Mouse (Mus musculus) heart, embryonic 16.5 days (tissue): ENCODE results near the gene Hcrtr2. TPM values are rescaled to one million over a fixed set of nuclear protein-coding genes. Genes with fewer than 3 reads are reported as not detected.

ENCODE experiments used
- ATAC-seq: fragments of 200-750 bp; cut with Nextera tagmentation; replicated peaks from 2 replicates; pipeline ENCODE4 v1.8.0; 2017; ENCODE audit warnings: moderate number of reproducible peaks; ENCODE audit not compliant: insufficient read depth, low FRiP score; ENCODE audit errors: extremely low read depth
- H3K27ac ChIP-seq: fragments of 300-500 bp; sonication (generic); 2 replicates; pipeline ENCODE4 v1.5.1; 2014; ENCODE audit warnings: mild to moderate bottlenecking, low read length, control low read depth, moderate library complexity
- H3K27me3 ChIP-seq: fragments of 300-500 bp; sonication (generic); 2 replicates; pipeline ENCODE4 v1.6.1; 2014; ENCODE audit warnings: low read length, mixed read lengths; ENCODE audit not compliant: control insufficient read depth, insufficient read depth
- H3K36me3 ChIP-seq: fragments of 300-500 bp; sonication (generic); 2 replicates; pipeline ENCODE4 v1.6.1; 2014; ENCODE audit not compliant: control insufficient read depth, insufficient read depth
- H3K4me1 ChIP-seq: fragments of 300-500 bp; sonication (generic); 2 replicates; pipeline ENCODE4 v1.6.1; 2014; ENCODE audit warnings: low read length, mixed read lengths; ENCODE audit not compliant: control insufficient read depth, insufficient read depth
- H3K4me2 ChIP-seq: fragments of 300-500 bp; sonication (generic); 2 replicates; pipeline ENCODE4 v1.6.1; 2014; ENCODE audit warnings: low read depth, mild to moderate bottlenecking, control low read depth, low read length
- H3K4me3 ChIP-seq: fragments of 300-500 bp; sonication (generic); 2 replicates; pipeline ENCODE4 v1.5.1; 2014; ENCODE audit warnings: mild to moderate bottlenecking, control low read depth, low read length
- H3K9ac ChIP-seq: fragments of 300-500 bp; sonication (generic); 2 replicates; pipeline ENCODE4 v1.6.1; 2014; ENCODE audit warnings: low read length, control low read depth
- H3K9me3 ChIP-seq: fragments of 300-500 bp; sonication (generic); replicated peaks from 2 replicates; pipeline ENCODE4 v1.6.1; 2016; ENCODE audit warnings: low read length; ENCODE audit not compliant: control insufficient read depth
- WGBS: fragments of 180-500 bp; shearing (Covaris S2); extraction: QIAGEN DNeasy Blood & Tissue Kit; methylation state at CpG from one replicate; pipeline ENCODE4 v1.1.7; 2014; 5-methylcytosine and 5-hydroxymethylcytosine counted together
- polyA plus RNA-seq: library from polyadenylated mRNA; unstranded; fragments of >200 nt; fragmentation: Nextera tagmentation; extraction: Ambion mirVana; gene quantifications from 2 replicates; pipeline ENCODE4 v1.2.1, GENCODE M21; 2015

Hcrtr2 gene
- not detected in 2 replicates for polyA plus RNA-seq

- H3K9me3 ChIP-seq = no peaks in the 10 kb centered on the region
- H3K36me3 ChIP-seq = no peaks in the 10 kb centered on the region
- peaks cover 5% of the 10 kb centered on the region; the same call in 1 of the 2 replicates for H3K4me1 ChIP-seq
- peak within 1 kb of the TSS; percentile 54 for H3K9ac ChIP-seq
- H3K27me3 ChIP-seq = peaks cover 15% of the 10 kb centered on the region
- peak within 1 kb of the TSS; percentile 96 for H3K4me2 ChIP-seq
- peak within 1 kb of the TSS; percentile 57 for H3K4me3 ChIP-seq
- 85% methylated on average over 6 of the region's 6 CpGs for WGBS
- H3K27ac ChIP-seq = no peak within 1 kb of the TSS
- no peak for ATAC-seq
These were observed at the start of gene Hcrtr2 for GRCm38 (mm10) chr9:76323756-76324155. TSS of gene Hcrtr2 (minus strand) at chr9:76323856.

GRCm38 (mm10) chr9:76364874-76365273 lies 41.2 kb upstream of the Hcrtr2 start:
- Histone ChIP-seq H3K27me3 (no peaks in the 10 kb centered on the region), H3K9me3 (no peaks in the 10 kb centered on the region), H3K4me1 (no peaks in the 10 kb centered on the region), H3K9ac (no peak overlapping the region), H3K4me3 (no peak overlapping the region), H3K36me3 (no peaks in the 10 kb centered on the region), H3K27ac (no peak overlapping the region), H3K4me2 (no peak overlapping the region)
- WGBS = 82% methylated on average over 6 of the region's 6 CpGs
- no peak for ATAC-seq

GRCm38 (mm10) chr9:76360374-76360773 lies 36.7 kb upstream of the Hcrtr2 start:
- Histone ChIP-seq H3K4me2 (no peak overlapping the region), H3K9me3 (no peaks in the 10 kb centered on the region), H3K4me1 (no peaks in the 10 kb centered on the region), H3K27ac (no peak overlapping the region), H3K36me3 (no peaks in the 10 kb centered on the region), H3K27me3 (no peaks in the 10 kb centered on the region), H3K4me3 (no peak overlapping the region), H3K9ac (no peak overlapping the region)
- ATAC-seq = no peak

DNA sequence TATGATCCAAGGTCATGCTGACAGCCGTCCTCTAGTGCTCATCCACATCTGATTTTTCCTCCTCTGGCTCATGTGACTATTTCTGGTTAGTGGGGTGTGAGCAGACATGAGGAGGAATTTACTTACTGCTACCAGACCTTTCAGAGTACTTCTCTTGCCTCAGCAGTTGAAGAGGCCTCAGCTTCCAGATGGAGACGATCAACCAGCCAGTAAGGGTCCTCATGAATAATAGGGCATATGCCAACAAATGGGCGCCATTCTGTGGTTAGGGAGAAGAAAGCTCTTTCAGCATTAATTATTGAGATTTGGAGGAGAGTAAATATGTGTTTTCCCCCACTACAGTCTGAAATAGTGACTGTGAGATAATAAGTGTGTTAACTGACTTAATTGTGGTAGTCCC lies 28.7 kb upstream of the Hcrtr2 start:
- no peaks in the 10 kb centered on the region for H3K9me3 ChIP-seq
- H3K4me1 ChIP-seq = no peaks in the 10 kb centered on the region
- H3K4me3 ChIP-seq = no peak overlapping the region
- no peak for ATAC-seq
- WGBS = 51% methylated on average over 3 of the region's 3 CpGs
- H3K9ac ChIP-seq = no peak overlapping the region
- H3K27me3 ChIP-seq = no peaks in the 10 kb centered on the region
- H3K27ac ChIP-seq = no peak overlapping the region
- H3K4me2 ChIP-seq = no peak overlapping the region
- no peaks in the 10 kb centered on the region for H3K36me3 ChIP-seq

DNA sequence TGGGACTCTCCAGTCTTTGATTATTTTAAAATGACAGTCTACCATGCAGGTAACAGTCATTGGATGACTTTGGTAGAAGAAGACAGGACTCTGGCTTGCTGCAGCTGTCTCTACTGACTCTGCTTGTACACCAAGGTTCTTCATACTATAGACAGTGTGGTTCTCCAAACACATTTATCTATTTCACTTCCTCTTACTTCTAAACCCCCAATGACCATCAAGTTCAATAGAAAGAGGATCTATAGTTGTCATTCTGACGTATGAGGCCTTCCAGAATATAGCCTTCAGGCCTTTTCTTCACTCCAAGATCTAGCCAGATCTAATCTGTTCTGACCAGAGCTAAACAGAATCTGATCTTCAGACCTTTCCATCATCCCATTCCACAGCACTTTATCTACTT lies 23.6 kb upstream of the Hcrtr2 start:
- H3K27ac ChIP-seq = no peak overlapping the region
- H3K4me1 ChIP-seq = no peaks in the 10 kb centered on the region
- H3K27me3 ChIP-seq = no peaks in the 10 kb centered on the region
- no peak for ATAC-seq
- no peak overlapping the region for H3K4me2 ChIP-seq
- H3K36me3 ChIP-seq = no peaks in the 10 kb centered on the region
- 79% methylated on average over 1 of the region's 1 CpGs for WGBS
- H3K4me3 ChIP-seq = no peak overlapping the region
- no peak overlapping the region for H3K9ac ChIP-seq
- H3K9me3 ChIP-seq = no peaks in the 10 kb centered on the region

DNA sequence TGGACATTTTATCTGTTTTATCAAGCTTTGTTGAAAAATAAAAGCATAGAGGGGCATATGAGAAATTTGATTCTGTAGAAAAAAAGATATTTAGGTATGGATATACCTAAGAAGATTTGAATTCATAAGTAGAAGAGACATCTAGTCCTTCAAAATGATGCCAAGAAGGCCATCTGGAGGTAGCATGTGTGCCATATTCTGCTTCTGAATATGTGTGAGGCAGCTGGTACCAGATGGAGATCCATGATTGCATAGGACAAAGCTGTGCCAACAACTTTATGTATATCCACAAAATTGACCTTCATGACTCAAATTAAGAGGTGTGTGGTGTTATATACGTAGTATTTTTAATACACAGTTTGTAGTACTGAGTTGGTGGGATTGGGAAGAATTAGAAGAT lies 7.4 kb upstream of the Hcrtr2 start:
- Histone ChIP-seq H3K9ac (no peak overlapping the region), H3K9me3 (no peaks in the 10 kb centered on the region), H3K4me1 (no peaks in the 10 kb centered on the region), H3K4me2 (no peak overlapping the region), H3K36me3 (no peaks in the 10 kb centered on the region), H3K4me3 (no peak overlapping the region), H3K27ac (no peak overlapping the region), H3K27me3 (no peaks in the 10 kb centered on the region)
- WGBS = 71% methylated on average over 1 of the region's 1 CpGs
- no peak for ATAC-seq

GRCm38 (mm10) chr9:76323186-76323701 lies 412 bp downstream of the Hcrtr2 start:
- no peak for ATAC-seq
- Histone ChIP-seq H3K4me1 (peaks cover 5% of the 10 kb centered on the region; the same call in 1 of the 2 replicates), H3K9ac (peak overlapping the region; percentile 54), H3K27ac (no peak overlapping the region), H3K9me3 (no peaks in the 10 kb centered on the region), H3K27me3 (peaks cover 15% of the 10 kb centered on the region), H3K36me3 (no peaks in the 10 kb centered on the region), H3K4me3 (peak overlapping the region; percentile 57), H3K4me2 (peak overlapping the region; percentile 96)
- 1% methylated on average over 29 of the region's 29 CpGs for WGBS

- Histone ChIP-seq H3K27ac (no peak overlapping the region), H3K27me3 (peaks cover 15% of the 10 kb centered on the region), H3K9ac (peak overlapping the region; percentile 20; the same call in 1 of the 2 replicates), H3K4me3 (peak overlapping the region; percentile 57), H3K4me2 (peak overlapping the region; percentile 96), H3K9me3 (no peaks in the 10 kb centered on the region), H3K4me1 (peaks cover 5% of the 10 kb centered on the region; the same call in 1 of the 2 replicates), H3K36me3 (no peaks in the 10 kb centered on the region)
- 9% methylated on average over 23 of the region's 24 CpGs for WGBS
- no peak for ATAC-seq
These were observed 1.3 kb downstream of the Hcrtr2 start for GRCm38 (mm10) chr9:76322122-76323052.

DNA sequence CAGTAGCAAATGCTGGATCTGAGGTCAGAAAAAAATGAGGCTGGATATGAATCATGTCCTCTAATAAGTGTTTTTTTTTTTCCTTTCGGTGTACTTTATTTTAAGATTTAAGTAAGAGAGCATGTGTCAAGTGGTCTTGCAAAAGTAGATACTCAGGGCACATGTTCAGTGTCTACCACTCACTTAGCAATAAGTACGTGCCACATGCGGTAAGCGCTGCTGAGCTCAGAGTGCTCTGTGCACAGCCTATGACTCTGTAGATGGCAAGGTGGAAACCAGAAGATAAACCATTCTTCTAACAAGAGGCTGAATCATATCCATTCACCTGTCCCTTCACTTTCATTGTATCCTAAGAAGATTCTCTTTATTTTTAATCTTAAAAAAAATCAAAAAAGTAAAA lies 2.1 kb downstream of the Hcrtr2 start:
- no peak for ATAC-seq
- H3K27me3 ChIP-seq = peaks cover 15% of the 10 kb centered on the region
- H3K36me3 ChIP-seq = no peaks in the 10 kb centered on the region
- H3K4me3 ChIP-seq = no peak overlapping the region
- no peak overlapping the region for H3K4me2 ChIP-seq
- 58% methylated on average over 4 of the region's 4 CpGs for WGBS
- no peak overlapping the region for H3K9ac ChIP-seq
- peaks cover 5% of the 10 kb centered on the region; the same call in 1 of the 2 replicates for H3K4me1 ChIP-seq
- no peak overlapping the region for H3K27ac ChIP-seq
- H3K9me3 ChIP-seq = no peaks in the 10 kb centered on the region
